21 mouse cellular contexts compared by ENCODE assay signal in the genomic region with DNA sequence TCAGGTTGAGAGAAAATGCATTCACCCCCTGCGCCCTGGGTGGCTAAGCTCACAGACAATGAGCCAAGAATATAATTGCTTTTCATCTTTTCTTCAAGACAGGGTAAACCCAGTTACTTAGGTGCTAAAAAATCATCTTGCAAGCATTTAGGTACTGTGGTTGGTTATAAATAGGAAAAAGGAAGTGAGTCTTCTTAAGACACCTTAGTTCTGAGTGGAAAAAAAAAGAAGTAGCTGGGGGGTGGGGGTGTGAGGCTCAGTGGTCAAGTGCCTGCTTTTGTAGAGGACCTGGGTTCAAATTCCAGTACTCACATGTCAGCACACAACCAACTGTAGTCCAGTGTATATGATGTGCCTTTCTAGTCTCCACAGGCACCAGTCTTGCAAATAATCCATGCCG. TPM values are rescaled to one million over a fixed set of nuclear protein-coding genes. Genes with fewer than 3 reads are reported as not detected.
A peak's percentile ranks its signal among the peaks of the same experiment; 100 is the strongest.
DNase-seq lines count a peak whose midpoint lies in the region; ATAC-seq lines count a peak whose summit lies in the region.
"Had no signal": no experiment of that assay in that cellular context is flagged by ENCODE, and none has a peak within 500 bp of the region (broad histone marks: within the 10 kb centered on the region; RNA-seq: fewer than 3 reads in every experiment).

No protein-coding gene starts in this region.

- ATAC-seq in limb, embryonic 11.5 days (ENCODE audit: insufficient number of reproducible peaks, low FRiP score, low TSS enrichment, low read depth): no peak
- ATAC-seq in megakaryocyte, adult 5-6 weeks (ENCODE audit: poor library complexity, severe bottlenecking): 0 out of 2 replicates have a peak, but pooled peaks have one; percentile 28
- no peak for ATAC-seq in forebrain, embryonic 13.5 days
- ATAC-seq: forebrain, embryonic 15.5 days had no signal

- H3K4me1 ChIP-seq in limb, embryonic 11.5 days (ENCODE audit: control insufficient read depth, insufficient read depth, low read length): no peaks in the 10 kb centered on the region
- peaks cover 16% of the 10 kb centered on the region for H3K4me1 ChIP-seq in forebrain, embryonic 10.5 days
- H3K4me1 ChIP-seq in forebrain, embryonic 13.5 days: peaks cover 14% of the 10 kb centered on the region

- H3K27ac ChIP-seq in limb, embryonic 11.5 days (replicated peaks; ENCODE audit: low read depth, low read length): no peak overlapping the region
- H3K27ac ChIP-seq in forebrain, embryonic 10.5 days: no peak overlapping the region
- H3K27ac ChIP-seq in forebrain, embryonic 13.5 days: no peak overlapping the region
- H3K27ac ChIP-seq: embryonic facial prominence, embryonic 10.5 days; forebrain, embryonic 15.5 days; heart, embryonic 13.5 days; hindbrain, embryonic 15.5 days had no signal

- WGBS in limb, embryonic 11.5 days: 86% methylated on average over 2 of the region's 2 CpGs
- 95% methylated on average over 2 of the region's 2 CpGs for WGBS in forebrain, embryonic 10.5 days
- WGBS in forebrain, embryonic 13.5 days: 92% methylated on average over 2 of the region's 2 CpGs

- H3K27me3 ChIP-seq in limb, embryonic 11.5 days (ENCODE audit: control insufficient read depth, insufficient read depth, low read length): no peaks in the 10 kb centered on the region
- no peaks in the 10 kb centered on the region for H3K27me3 ChIP-seq in forebrain, embryonic 10.5 days (ENCODE audit: poor library complexity, severe bottlenecking)
- H3K27me3 ChIP-seq in forebrain, embryonic 13.5 days: no peaks in the 10 kb centered on the region
- H3K27me3 ChIP-seq: forebrain, embryonic 15.5 days; heart, embryonic 13.5 days; hindbrain, embryonic 15.5 days had no signal

- H3K9me3 ChIP-seq in limb, embryonic 11.5 days (ENCODE audit: control insufficient read depth, low read length): no peaks in the 10 kb centered on the region
- no peaks in the 10 kb centered on the region for H3K9me3 ChIP-seq in forebrain, embryonic 10.5 days
- no peaks in the 10 kb centered on the region for H3K9me3 ChIP-seq in forebrain, embryonic 13.5 days (replicated peaks)
- H3K9me3 ChIP-seq: embryonic facial prominence, embryonic 10.5 days; forebrain, embryonic 15.5 days; heart, embryonic 13.5 days; hindbrain, embryonic 15.5 days had no signal

- no peak overlapping the region for H3K4me2 ChIP-seq in limb, embryonic 11.5 days (ENCODE audit: low read depth, severe bottlenecking)
- H3K4me2 ChIP-seq in forebrain, embryonic 13.5 days: no peak overlapping the region
- H3K4me2 ChIP-seq: forebrain, embryonic 15.5 days; heart, embryonic 13.5 days; hindbrain, embryonic 15.5 days had no signal

- no peaks in the 10 kb centered on the region for H3K36me3 ChIP-seq in limb, embryonic 11.5 days (ENCODE audit: control insufficient read depth, insufficient read depth, low read length)
- H3K36me3 ChIP-seq in forebrain, embryonic 10.5 days (replicated peaks): no peaks in the 10 kb centered on the region; the same call in 1 of the 2 replicates
- no peaks in the 10 kb centered on the region for H3K36me3 ChIP-seq in forebrain, embryonic 13.5 days (ENCODE audit: poor library complexity, severe bottlenecking)
- H3K36me3 ChIP-seq: embryonic facial prominence, embryonic 10.5 days; forebrain, embryonic 15.5 days; heart, embryonic 13.5 days; hindbrain, embryonic 15.5 days had no signal

- no peak overlapping the region for H3K4me3 ChIP-seq in limb, embryonic 11.5 days (ENCODE audit: low read depth, low read length)
- no peak overlapping the region for H3K4me3 ChIP-seq in forebrain, embryonic 10.5 days
- no peak overlapping the region for H3K4me3 ChIP-seq in forebrain, embryonic 13.5 days
- H3K4me3 ChIP-seq: embryonic facial prominence, embryonic 10.5 days; forebrain, embryonic 15.5 days; heart, embryonic 13.5 days; hindbrain, embryonic 15.5 days had no signal

- H3K9ac ChIP-seq in limb, embryonic 11.5 days (ENCODE audit: low read length): no peak overlapping the region
- no peak overlapping the region for H3K9ac ChIP-seq in forebrain, embryonic 13.5 days
- H3K9ac ChIP-seq: forebrain, embryonic 15.5 days; heart, embryonic 13.5 days; hindbrain, embryonic 15.5 days had no signal

- DNase-seq in heart, adult 11 months: peak; percentile 2
- DNase-seq in heart, adult 18-20 months: no peak
- DNase-seq in A20 (ENCODE audit: low read depth, low spot score): peak; percentile 74
- peak; percentile 9 for DNase-seq in limb, embryonic 11.5 days (ENCODE audit: low spot score)
- no peak for DNase-seq in forebrain, embryonic 10.5 days (ENCODE audit: extremely low spot score, low spot score)
- no peak for DNase-seq in cerebellum, postnatal 25 days
- DNase-seq: adrenal gland, adult 2 months; adrenal gland, postnatal 25 days; cerebellum, adult 18-20 months; cerebellum, adult 9-11 months; heart, postnatal 36 days had no signal

RNA-seq across cellular contexts. Expression of a gene that starts 5.0 kb away (rescaled TPM):
- total RNA-seq in heart, adult 18-20 months (2021): 10 to 100 TPM; 71.2 to 76.1 TPM
- polyA plus RNA-seq in limb, embryonic 11.5 days (2014; fragmentation: Nextera tagmentation; extraction: Ambion mirVana): 19.9 and 21.1 TPM in 2 replicates
- total RNA-seq in megakaryocyte, adult 5-6 weeks (2015): 40.3 and 42.6 TPM in 2 replicates
- total RNA-seq in megakaryocyte, adult 5-6 weeks (2017): 253 and 263 TPM in 2 replicates
- 17.2 and 19.3 TPM in 2 replicates for polyA plus RNA-seq in forebrain, embryonic 10.5 days (2016; fragmentation: Nextera tagmentation; extraction: Ambion mirVana)
- polyA plus RNA-seq in forebrain, embryonic 13.5 days (2015; fragmentation: Nextera tagmentation; extraction: Ambion mirVana): 34.1 and 41.4 TPM in 2 replicates

RNA-seq across cellular contexts. Expression of a gene that starts 5.2 kb away (rescaled TPM):
- 1 to 10 TPM; 1.2 to 1.3 TPM for total RNA-seq in heart, adult 18-20 months (2021)
- 0.96 and 1.0 TPM in 2 replicates for polyA plus RNA-seq in limb, embryonic 11.5 days (2014; fragmentation: Nextera tagmentation; extraction: Ambion mirVana)
- total RNA-seq in megakaryocyte, adult 5-6 weeks (2015): 10.3 and 12.0 TPM in 2 replicates
- total RNA-seq in megakaryocyte, adult 5-6 weeks (2017): 67.7 and 81.2 TPM in 2 replicates
- polyA plus RNA-seq in forebrain, embryonic 10.5 days (2016; fragmentation: Nextera tagmentation; extraction: Ambion mirVana): 1.00 and 1.1 TPM in 2 replicates
- polyA plus RNA-seq in forebrain, embryonic 13.5 days (2015; fragmentation: Nextera tagmentation; extraction: Ambion mirVana): 1.0 and 1.3 TPM in 2 replicates

RNA-seq across cellular contexts. Expression of a gene that starts 6.7 kb away (rescaled TPM):
- not detected for total RNA-seq in heart, adult 18-20 months (2021)
- 0.28 TPM in 1 of 2 replicates, not detected in the other for polyA plus RNA-seq in limb, embryonic 11.5 days (2014; fragmentation: Nextera tagmentation; extraction: Ambion mirVana)
- 0.94 TPM in 1 of 2 replicates, not detected in the other for total RNA-seq in megakaryocyte, adult 5-6 weeks (2015)
- 2.7 and 5.3 TPM in 2 replicates for total RNA-seq in megakaryocyte, adult 5-6 weeks (2017)
- polyA plus RNA-seq in forebrain, embryonic 10.5 days (2016; fragmentation: Nextera tagmentation; extraction: Ambion mirVana): not detected in 2 replicates
- polyA plus RNA-seq in forebrain, embryonic 13.5 days (2015; fragmentation: Nextera tagmentation; extraction: Ambion mirVana): not detected in 2 replicates
- total RNA-seq: adrenal gland, adult 2 months; adrenal gland, postnatal 25 days; gastrocnemius, adult 8-10 months; heart, postnatal 36 days had no signal
- polyA plus RNA-seq: adrenal gland, adult 2 months; C2C12; embryonic facial prominence, embryonic 10.5 days; forebrain, embryonic 15.5 days; heart, embryonic 13.5 days; heart, postnatal 0 days; hindbrain, embryonic 11.5 days; hindbrain, embryonic 15.5 days had no signal

RNA-seq across cellular contexts. Expression of a gene that starts 9.3 kb away (rescaled TPM):
- 10 to 100 TPM; 42.5 to 46.8 TPM for total RNA-seq in heart, adult 18-20 months (2021)
- 6.6 and 7.9 TPM in 2 replicates for polyA plus RNA-seq in limb, embryonic 11.5 days (2014; fragmentation: Nextera tagmentation; extraction: Ambion mirVana)
- total RNA-seq in megakaryocyte, adult 5-6 weeks (2015): 60.8 and 62.1 TPM in 2 replicates
- 282 and 359 TPM in 2 replicates for total RNA-seq in megakaryocyte, adult 5-6 weeks (2017)
- 4.5 and 5.9 TPM in 2 replicates for polyA plus RNA-seq in forebrain, embryonic 10.5 days (2016; fragmentation: Nextera tagmentation; extraction: Ambion mirVana)
- polyA plus RNA-seq in forebrain, embryonic 13.5 days (2015; fragmentation: Nextera tagmentation; extraction: Ambion mirVana): 6.5 and 7.9 TPM in 2 replicates

RNA-seq across cellular contexts. Expression of a gene that starts 21.7 kb away (rescaled TPM):
- 10 to 100 TPM; 60.9 to 64.1 TPM for total RNA-seq in heart, adult 18-20 months (2021)
- 2.1 and 3.7 TPM in 2 replicates for polyA plus RNA-seq in limb, embryonic 11.5 days (2014; fragmentation: Nextera tagmentation; extraction: Ambion mirVana)
- total RNA-seq in megakaryocyte, adult 5-6 weeks (2015): 12.3 and 17.1 TPM in 2 replicates
- 7.6 and 8.5 TPM in 2 replicates for total RNA-seq in megakaryocyte, adult 5-6 weeks (2017)
- polyA plus RNA-seq in forebrain, embryonic 10.5 days (2016; fragmentation: Nextera tagmentation; extraction: Ambion mirVana): 1.3 and 1.5 TPM in 2 replicates
- polyA plus RNA-seq in forebrain, embryonic 13.5 days (2015; fragmentation: Nextera tagmentation; extraction: Ambion mirVana): 2.2 and 2.8 TPM in 2 replicates

Comparison
In these comparisons a context has a peak if more than half of its experiments do, and no peak if none do; other contexts are left out.
1. DNase-seq: peak in heart, adult 11 months (single experiment), A20 (single experiment) and limb, embryonic 11.5 days (single experiment); none in heart, adult 18-20 months (0 of 2), forebrain, embryonic 10.5 days (single experiment) and cerebellum, postnatal 25 days (0 of 2).